Mouse (Mus musculus) small intestine, adult 2 months (tissue): ENCODE data around the gene 9230102O04Rik.

Experiments used
- CTCF ChIP-seq: fragments of 200-500 bp; IDR thresholded peaks from 2 replicates; pipeline ENCODE4 v1.5.1; 2012; ENCODE audit warnings: low read depth, mild to moderate bottlenecking, control low read depth, inconsistent platforms, low read length, moderate library complexity, mixed read lengths; ENCODE audit not compliant: insufficient replicate concordance, insufficient read length; ENCODE audit errors: extremely low read depth
- POLR2A ChIP-seq: fragments of 200-500 bp; IDR thresholded peaks from 2 replicates; pipeline ENCODE4 v1.6.1; 2012; ENCODE audit warnings: low read depth, mild to moderate bottlenecking, control low read depth, inconsistent platforms, low read length, moderate library complexity

GRCm38 (mm10) chr2:9879092-9879491, 10.2 kb downstream of the 9230102O04Rik start:
- TF ChIP-seq CTCF (no peak), POLR2A (no peak)
